Mouse (Mus musculus): ENCODE measurements around the gene Vmn1r226.

The Vmn1r226 gene

DNA sequence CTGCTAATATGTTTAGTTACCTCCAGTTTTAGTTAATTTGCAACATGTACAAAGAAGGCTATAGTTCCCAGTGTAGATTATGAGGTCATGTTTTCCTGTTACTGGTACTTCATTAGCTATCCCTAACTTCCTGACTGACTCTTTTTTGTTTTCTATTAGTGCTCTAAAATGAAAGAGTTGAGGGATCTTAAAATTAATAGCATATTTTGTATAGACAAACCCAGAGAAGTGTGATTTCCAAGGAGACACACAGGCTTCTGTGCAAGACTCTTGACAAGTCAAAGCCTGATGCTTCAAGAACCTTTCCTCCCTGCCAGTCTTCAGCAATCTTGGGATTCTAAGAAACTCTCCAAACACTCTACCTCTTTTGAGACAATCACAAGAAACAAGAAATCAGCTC is at the start of gene Vmn1r226:
Gene Vmn1r226 (plus strand): TSS at position 301 of the 400 bp plus-strand sequence.
- in situ Hi-C loops (cut with MboI, MseI): no loop called here

DNA sequence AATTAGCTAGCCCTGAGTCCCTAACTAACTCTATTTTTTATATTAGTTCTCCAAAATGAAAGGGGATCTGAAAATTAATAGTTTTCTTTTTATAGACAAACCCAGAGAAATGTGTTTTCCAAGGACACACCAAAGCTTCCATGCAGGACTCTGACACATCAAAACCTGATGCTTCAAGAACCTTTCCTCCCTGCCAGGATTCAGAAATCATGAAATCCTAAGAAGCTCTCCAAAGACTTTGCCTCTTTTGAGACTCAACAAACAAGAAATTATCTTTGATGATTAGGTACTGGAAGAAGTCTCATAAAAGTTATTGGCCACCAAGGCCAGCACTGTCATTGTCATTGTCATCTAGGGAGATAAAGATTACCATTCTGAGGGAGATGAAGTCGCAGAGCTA is 46.9 kb downstream of the Vmn1r226 start, which contains the start of gene Vmn1r227:
Gene Vmn1r227 (plus strand): TSS at position 301 of the 400 bp plus-strand sequence.
- in situ Hi-C loops (cut with MboI, MseI): no loop called here

Data from regulatory T cell (primary cell).